Mouse (Mus musculus) brain, embryonic 14.5 days (tissue): ENCODE data around the gene Tex22.

ENCODE experiments used
- CTCF ChIP-seq: fragments of 200-500 bp; IDR thresholded peaks from 2 replicates; pipeline ENCODE4 v1.5.1; 2012; ENCODE audit warnings: inconsistent platforms, mild to moderate bottlenecking, moderate library complexity, borderline replicate concordance; ENCODE audit not compliant: insufficient read depth, insufficient read length; ENCODE audit errors: extremely low read depth
- POLR2A ChIP-seq: fragments of 200-500 bp; IDR thresholded peaks from 2 replicates; pipeline ENCODE4 v1.6.1; 2012; ENCODE audit warnings: mild to moderate bottlenecking, inconsistent platforms, borderline replicate concordance; ENCODE audit not compliant: poor library complexity, insufficient read depth, insufficient read length, severe bottlenecking; ENCODE audit errors: extremely low read depth

GRCm38 (mm10) chr12:113027495-113027894 is 46.8 kb upstream of the Tex22 start:
- TF ChIP-seq CTCF = no peak
- TF ChIP-seq POLR2A = no peak
